Mouse (Mus musculus): ENCODE results near the gene Mlec. TPM values are rescaled to one million over a fixed set of nuclear protein-coding genes. Genes with fewer than 3 reads are reported as not detected.
"Not testable (repeated sequence)": the region's sequence is repeated elsewhere in the genome, so short reads cannot be mapped to it uniquely, and the experiment has no call there.

Mlec gene
- polyA plus RNA-seq, 1 experiment from 2014 or later: 59.5 TPM

GRCm38 (mm10) chr5:115114501-115114900, 43.5 kb downstream of the Mlec start:
- no peak for DNase-seq (ENCODE audit: low spot score)
- Histone ChIP-seq H3K9me3 (ENCODE audit: control insufficient read depth, low read length) (no peaks in the 10 kb centered on the region), H3K4me1 (replicated peaks; ENCODE audit: control insufficient read depth, insufficient read depth, low read length) (peaks cover 2% of the 10 kb centered on the region; the same call in 1 of the 2 replicates), H3K4me3 (ENCODE audit: low read depth, low read length) (no peak overlapping the region), H3K27me3 (replicated peaks; ENCODE audit: control insufficient read depth, insufficient read depth, low read length) (no peaks in the 10 kb centered on the region), H3K9ac (ENCODE audit: low read depth, low read length) (no peak overlapping the region), H3K36me3 (ENCODE audit: control insufficient read depth, insufficient read depth, low read length) (peaks cover 23% of the 10 kb centered on the region; the same call in 1 of the 2 replicates), H3K27ac (ENCODE audit: low read depth, low read length) (no peak overlapping the region), H3K4me2 (no peak overlapping the region)
- no peak for ATAC-seq (replicated peaks; ENCODE audit: low FRiP score)
- WGBS: 92% methylated on average over 8 of the region's 8 CpGs

GRCm38 (mm10) chr5:115113244-115113643, 44.7 kb downstream of the Mlec start:
- Histone ChIP-seq H3K4me1 (replicated peaks; ENCODE audit: control insufficient read depth, insufficient read depth, low read length) (peaks cover 2% of the 10 kb centered on the region; the same call in 1 of the 2 replicates), H3K4me3 (ENCODE audit: low read depth, low read length) (no peak overlapping the region), H3K4me2 (no peak overlapping the region), H3K27ac (ENCODE audit: low read depth, low read length) (no peak overlapping the region), H3K9me3 (ENCODE audit: control insufficient read depth, low read length) (no peaks in the 10 kb centered on the region), H3K27me3 (replicated peaks; ENCODE audit: control insufficient read depth, insufficient read depth, low read length) (no peaks in the 10 kb centered on the region), H3K9ac (ENCODE audit: low read depth, low read length) (no peak overlapping the region), H3K36me3 (ENCODE audit: control insufficient read depth, insufficient read depth, low read length) (peaks cover 23% of the 10 kb centered on the region; the same call in 1 of the 2 replicates)
- 94% methylated on average over 12 of the region's 12 CpGs for WGBS
- ATAC-seq (replicated peaks; ENCODE audit: low FRiP score) (no peak), DNase-seq (ENCODE audit: low spot score) (no peak)

GRCm38 (mm10) chr5:115111156-115111555, 46.8 kb downstream of the Mlec start:
- ATAC-seq (replicated peaks; ENCODE audit: low FRiP score) (no peak), DNase-seq (ENCODE audit: low spot score) (no peak)
- H3K27me3 ChIP-seq (replicated peaks; ENCODE audit: control insufficient read depth, insufficient read depth, low read length): no peaks in the 10 kb centered on the region
- H3K4me1 ChIP-seq (replicated peaks; ENCODE audit: control insufficient read depth, insufficient read depth, low read length): 0 out of 2 replicates have a peak, but pooled peaks cover 2% of the 10 kb centered on the region
- H3K36me3 ChIP-seq (ENCODE audit: control insufficient read depth, insufficient read depth, low read length): peaks cover 13% of the 10 kb centered on the region; the same call in 1 of the 2 replicates
- H3K4me2 ChIP-seq: no peak overlapping the region
- no peaks in the 10 kb centered on the region for H3K9me3 ChIP-seq (ENCODE audit: control insufficient read depth, low read length)
- WGBS: 86% methylated on average over 8 of the region's 8 CpGs
- no peak overlapping the region for H3K4me3 ChIP-seq (ENCODE audit: low read depth, low read length)
- H3K9ac ChIP-seq (ENCODE audit: low read depth, low read length): no peak overlapping the region
- no peak overlapping the region for H3K27ac ChIP-seq (ENCODE audit: low read depth, low read length)

GRCm38 (mm10) chr5:115103253-115103652, 54.7 kb downstream of the Mlec start:
- not testable (repeated sequence) for H3K4me3 ChIP-seq (ENCODE audit: low read depth, low read length); H3K27me3 ChIP-seq (replicated peaks; ENCODE audit: control insufficient read depth, insufficient read depth, low read length); ATAC-seq (replicated peaks; ENCODE audit: low FRiP score); H3K4me2 ChIP-seq; H3K4me1 ChIP-seq (replicated peaks; ENCODE audit: control insufficient read depth, insufficient read depth, low read length); H3K9me3 ChIP-seq (ENCODE audit: control insufficient read depth, low read length); H3K27ac ChIP-seq (ENCODE audit: low read depth, low read length); H3K9ac ChIP-seq (ENCODE audit: low read depth, low read length); DNase-seq (ENCODE audit: low spot score)
- 94% methylated on average over 23 of the region's 23 CpGs for WGBS
- H3K36me3 ChIP-seq (ENCODE audit: control insufficient read depth, insufficient read depth, low read length): peaks cover 18% of the 10 kb centered on the region

- ATAC-seq (replicated peaks; ENCODE audit: low FRiP score): no peak
- WGBS: 86% methylated on average over 2 of the region's 2 CpGs
- no peak overlapping the region for H3K4me2 ChIP-seq
- H3K9ac ChIP-seq (ENCODE audit: low read depth, low read length): no peak overlapping the region
- no peaks in the 10 kb centered on the region for H3K27me3 ChIP-seq (replicated peaks; ENCODE audit: control insufficient read depth, insufficient read depth, low read length)
- no peaks in the 10 kb centered on the region for H3K9me3 ChIP-seq (ENCODE audit: control insufficient read depth, low read length)
- H3K4me1 ChIP-seq (replicated peaks; ENCODE audit: control insufficient read depth, insufficient read depth, low read length): no peaks in the 10 kb centered on the region
- no peak for DNase-seq (ENCODE audit: low spot score)
- H3K36me3 ChIP-seq (ENCODE audit: control insufficient read depth, insufficient read depth, low read length): peaks cover 22% of the 10 kb centered on the region
- no peak overlapping the region for H3K27ac ChIP-seq (ENCODE audit: low read depth, low read length)
- no peak overlapping the region for H3K4me3 ChIP-seq (ENCODE audit: low read depth, low read length)
Observed at GRCm38 (mm10) chr5:115102231-115102630, 55.7 kb downstream of the Mlec start.

- no peak overlapping the region for H3K4me2 ChIP-seq
- no peaks in the 10 kb centered on the region for H3K27me3 ChIP-seq (replicated peaks; ENCODE audit: control insufficient read depth, insufficient read depth, low read length)
- no peak overlapping the region for H3K27ac ChIP-seq (ENCODE audit: low read depth, low read length)
- H3K36me3 ChIP-seq (ENCODE audit: control insufficient read depth, insufficient read depth, low read length): peaks cover 36% of the 10 kb centered on the region
- no peaks in the 10 kb centered on the region for H3K9me3 ChIP-seq (ENCODE audit: control insufficient read depth, low read length)
- ATAC-seq (replicated peaks; ENCODE audit: low FRiP score) (no peak), DNase-seq (ENCODE audit: low spot score) (no peak)
- no peak overlapping the region for H3K9ac ChIP-seq (ENCODE audit: low read depth, low read length)
- no peaks in the 10 kb centered on the region for H3K4me1 ChIP-seq (replicated peaks; ENCODE audit: control insufficient read depth, insufficient read depth, low read length)
- WGBS: 81% methylated on average over 6 of the region's 6 CpGs
- no peak overlapping the region for H3K4me3 ChIP-seq (ENCODE audit: low read depth, low read length)
Observed at GRCm38 (mm10) chr5:115100473-115100872, 57.5 kb downstream of the Mlec start.

- Histone ChIP-seq H3K9ac (ENCODE audit: low read depth, low read length) (no peak overlapping the region), H3K36me3 (ENCODE audit: control insufficient read depth, insufficient read depth, low read length) (peaks cover 41% of the 10 kb centered on the region), H3K4me3 (ENCODE audit: low read depth, low read length) (no peak overlapping the region), H3K27me3 (replicated peaks; ENCODE audit: control insufficient read depth, insufficient read depth, low read length) (no peaks in the 10 kb centered on the region), H3K4me2 (no peak overlapping the region), H3K9me3 (ENCODE audit: control insufficient read depth, low read length) (no peaks in the 10 kb centered on the region), H3K27ac (ENCODE audit: low read depth, low read length) (no peak overlapping the region), H3K4me1 (replicated peaks; ENCODE audit: control insufficient read depth, insufficient read depth, low read length) (no peaks in the 10 kb centered on the region)
- DNase-seq (ENCODE audit: low spot score) (no peak), ATAC-seq (replicated peaks; ENCODE audit: low FRiP score) (no peak)
- WGBS: 86% methylated on average over 9 of the region's 9 CpGs
Observed at GRCm38 (mm10) chr5:115099991-115100390, 58.0 kb downstream of the Mlec start.

GRCm38 (mm10) chr5:115099530-115099929, 58.4 kb downstream of the Mlec start:
- Histone ChIP-seq H3K27ac (ENCODE audit: low read depth, low read length) (no peak overlapping the region), H3K9me3 (ENCODE audit: control insufficient read depth, low read length) (no peaks in the 10 kb centered on the region), H3K4me2 (no peak overlapping the region), H3K9ac (ENCODE audit: low read depth, low read length) (no peak overlapping the region), H3K4me3 (ENCODE audit: low read depth, low read length) (no peak overlapping the region), H3K27me3 (replicated peaks; ENCODE audit: control insufficient read depth, insufficient read depth, low read length) (no peaks in the 10 kb centered on the region), H3K36me3 (ENCODE audit: control insufficient read depth, insufficient read depth, low read length) (peaks cover 41% of the 10 kb centered on the region), H3K4me1 (replicated peaks; ENCODE audit: control insufficient read depth, insufficient read depth, low read length) (no peaks in the 10 kb centered on the region)
- no peak for DNase-seq (ENCODE audit: low spot score)
- ATAC-seq (replicated peaks; ENCODE audit: low FRiP score): no peak
- 81% methylated on average over 5 of the region's 5 CpGs for WGBS

GRCm38 (mm10) chr5:115098195-115098594, 59.8 kb downstream of the Mlec start, which contains the start of gene Gm10401:
Gene Gm10401 (minus strand): TSS chr5:115098295.
- H3K27ac ChIP-seq (ENCODE audit: low read depth, low read length): no peak within 1 kb of the TSS
- no peaks in the 10 kb centered on the region for H3K4me1 ChIP-seq (replicated peaks; ENCODE audit: control insufficient read depth, insufficient read depth, low read length)
- H3K4me3 ChIP-seq (ENCODE audit: low read depth, low read length): no peak within 1 kb of the TSS
- ATAC-seq (replicated peaks; ENCODE audit: low FRiP score) (no peak), DNase-seq (ENCODE audit: low spot score) (no peak)
- peaks cover 41% of the 10 kb centered on the region for H3K36me3 ChIP-seq (ENCODE audit: control insufficient read depth, insufficient read depth, low read length)
- no peak within 1 kb of the TSS for H3K4me2 ChIP-seq
- WGBS: 96% methylated on average over 8 of the region's 8 CpGs
- H3K9ac ChIP-seq (ENCODE audit: low read depth, low read length): no peak within 1 kb of the TSS
- H3K9me3 ChIP-seq (ENCODE audit: control insufficient read depth, low read length): no peaks in the 10 kb centered on the region
- no peaks in the 10 kb centered on the region for H3K27me3 ChIP-seq (replicated peaks; ENCODE audit: control insufficient read depth, insufficient read depth, low read length)

All from liver, embryonic 11.5 days (tissue).